Mouse (Mus musculus) forebrain, embryonic 10.5 days (tissue): ENCODE results near the gene Ncor1. TPM values are rescaled to one million over a fixed set of nuclear protein-coding genes. Genes with fewer than 3 reads are reported as not detected.
"Not testable (repeated sequence)": the region's sequence is repeated elsewhere in the genome, so short reads cannot be mapped to it uniquely, and the experiment has no call there.

Source experiments
- DNase-seq: peaks from one replicate; pipeline ENCODE4 v3.0.0-alpha.2; 2017; ENCODE audit warnings: low spot score; ENCODE audit errors: extremely low spot score
- H3K27ac ChIP-seq: fragments of 300-500 bp; sonication (generic); 2 replicates; pipeline ENCODE4 v1.5.1; 2016; ENCODE audit warnings: mild to moderate bottlenecking
- H3K27me3 ChIP-seq: fragments of 300-500 bp; sonication (generic); 2 replicates; pipeline ENCODE4 v1.6.1; 2016; ENCODE audit warnings: mild to moderate bottlenecking; ENCODE audit not compliant: poor library complexity, severe bottlenecking
- H3K36me3 ChIP-seq: fragments of 300-500 bp; sonication (generic); replicated peaks from 2 replicates; pipeline ENCODE4 v1.6.1; 2016; ENCODE audit warnings: mild to moderate bottlenecking, moderate library complexity
- H3K4me1 ChIP-seq: fragments of 300-500 bp; sonication (generic); 2 replicates; pipeline ENCODE4 v1.6.1; 2016
- H3K4me3 ChIP-seq: fragments of 300-500 bp; sonication (generic); 2 replicates; pipeline ENCODE4 v1.5.1; 2016; ENCODE audit warnings: mild to moderate bottlenecking, moderate library complexity
- H3K9me3 ChIP-seq: fragments of 300-500 bp; sonication (generic); 2 replicates; pipeline ENCODE4 v1.6.1; 2016; ENCODE audit warnings: mild to moderate bottlenecking, moderate library complexity
- WGBS: fragments of 180-500 bp; shearing (Covaris S2); methylation state at CpG from one replicate; pipeline ENCODE4 v1.1.7; 2016; 5-methylcytosine and 5-hydroxymethylcytosine counted together
- polyA plus RNA-seq: library from polyadenylated mRNA; unstranded; fragments of >200 nt; fragmentation: Nextera tagmentation; extraction: Ambion mirVana; gene quantifications from 2 replicates; pipeline ENCODE4 v1.2.1, GENCODE M21; 2016

The Ncor1 gene
- polyA plus RNA-seq, 1 experiment from 2014 or later: 130 TPM

- no peak for DNase-seq
- Histone ChIP-seq H3K4me1 (no peaks in the 10 kb centered on the region), H3K9me3 (no peaks in the 10 kb centered on the region), H3K4me3 (no peak overlapping the region), H3K36me3 (peaks cover 99% of the 10 kb centered on the region), H3K27ac (no peak overlapping the region), H3K27me3 (no peaks in the 10 kb centered on the region)
- 96% methylated on average over 3 of the region's 3 CpGs for WGBS
Observed at GRCm38 (mm10) chr11:62320097-62320496, 138.2 kb downstream of the Ncor1 start.

- 89% methylated on average over 11 of the region's 11 CpGs for WGBS
- no peak for DNase-seq
- no peaks in the 10 kb centered on the region for H3K27me3 ChIP-seq
- H3K36me3 ChIP-seq: peaks cover 99% of the 10 kb centered on the region
- no peaks in the 10 kb centered on the region for H3K4me1 ChIP-seq
- no peaks in the 10 kb centered on the region for H3K9me3 ChIP-seq
- H3K4me3 ChIP-seq: no peak overlapping the region
- H3K27ac ChIP-seq: no peak overlapping the region
Observed at GRCm38 (mm10) chr11:62317746-62318145, 140.6 kb downstream of the Ncor1 start.

GRCm38 (mm10) chr11:62314984-62315383 is 143.4 kb downstream of the Ncor1 start:
- H3K9me3 ChIP-seq: no peaks in the 10 kb centered on the region
- no peak overlapping the region for H3K27ac ChIP-seq
- WGBS: 95% methylated on average over 5 of the region's 5 CpGs
- peaks cover 93% of the 10 kb centered on the region for H3K36me3 ChIP-seq
- no peaks in the 10 kb centered on the region for H3K27me3 ChIP-seq
- no peak overlapping the region for H3K4me3 ChIP-seq
- H3K4me1 ChIP-seq: no peaks in the 10 kb centered on the region
- DNase-seq: no peak

- Histone ChIP-seq H3K27me3 (no peaks in the 10 kb centered on the region), H3K4me3 (no peak overlapping the region), H3K36me3 (peaks cover 72% of the 10 kb centered on the region), H3K9me3 (no peaks in the 10 kb centered on the region), H3K4me1 (no peaks in the 10 kb centered on the region), H3K27ac (no peak overlapping the region)
- no peak for DNase-seq
- WGBS: 93% methylated on average over 2 of the region's 2 CpGs
Observed at GRCm38 (mm10) chr11:62309296-62309695, 149.0 kb downstream of the Ncor1 start.

GRCm38 (mm10) chr11:62305866-62306265 is 152.5 kb downstream of the Ncor1 start:
- H3K36me3 ChIP-seq: peaks cover 44% of the 10 kb centered on the region
- 97% methylated on average over 2 of the region's 2 CpGs for WGBS
- H3K4me3 ChIP-seq: no peak overlapping the region
- no peaks in the 10 kb centered on the region for H3K27me3 ChIP-seq
- peaks cover 5% of the 10 kb centered on the region; the same call in 1 of the 2 replicates for H3K4me1 ChIP-seq
- no peaks in the 10 kb centered on the region for H3K9me3 ChIP-seq
- no peak for DNase-seq
- no peak overlapping the region for H3K27ac ChIP-seq

DNA sequence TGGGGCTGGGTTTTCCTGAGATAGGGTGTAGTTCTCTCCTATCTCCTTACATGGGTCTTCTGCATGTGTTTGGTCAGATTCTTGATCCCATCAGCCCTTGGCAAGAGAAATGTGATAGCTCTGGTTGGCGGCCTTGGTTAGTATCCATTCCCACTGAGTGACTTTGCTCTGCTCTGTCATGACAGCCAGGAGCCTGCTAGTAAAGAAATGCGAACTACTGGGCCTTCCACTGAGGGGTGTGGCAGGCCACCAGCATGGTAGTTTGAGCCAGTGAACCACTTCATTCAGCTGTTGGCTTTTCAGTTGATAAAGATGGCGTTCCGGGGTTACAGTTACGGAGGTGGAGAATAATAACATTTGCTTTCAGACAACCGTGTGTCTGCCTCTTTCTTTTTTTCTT is 159.5 kb downstream of the Ncor1 start:
- 89% methylated on average over 6 of the region's 6 CpGs for WGBS
- H3K36me3 ChIP-seq: peaks cover 23% of the 10 kb centered on the region
- no peak overlapping the region for H3K4me3 ChIP-seq
- DNase-seq: no peak
- no peaks in the 10 kb centered on the region for H3K9me3 ChIP-seq
- no peak overlapping the region for H3K27ac ChIP-seq
- H3K4me1 ChIP-seq: peaks cover 5% of the 10 kb centered on the region; the same call in 1 of the 2 replicates
- H3K27me3 ChIP-seq: no peaks in the 10 kb centered on the region

DNA sequence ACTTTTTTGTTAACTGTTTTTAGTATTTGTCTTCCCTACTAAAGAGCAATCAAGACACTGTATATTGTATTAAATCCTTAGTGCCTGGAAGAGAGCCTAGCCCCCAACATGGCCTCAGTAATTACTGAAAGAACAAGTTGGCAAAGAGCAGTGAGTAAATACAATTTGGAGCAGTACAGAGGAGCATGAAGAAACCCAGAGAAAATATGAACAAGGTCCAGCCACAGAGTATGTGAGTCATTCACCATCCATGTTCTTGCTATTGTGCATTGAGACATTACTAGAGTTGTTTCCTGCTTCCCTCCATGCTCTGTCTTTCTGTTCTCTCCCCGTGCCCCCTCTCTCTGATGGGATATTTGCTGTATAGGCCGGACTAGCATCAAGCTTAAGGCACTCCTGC is 164.2 kb downstream of the Ncor1 start:
- H3K36me3 ChIP-seq: peaks cover 45% of the 10 kb centered on the region
- 91% methylated on average over 2 of the region's 2 CpGs for WGBS
- DNase-seq: no peak

DNA sequence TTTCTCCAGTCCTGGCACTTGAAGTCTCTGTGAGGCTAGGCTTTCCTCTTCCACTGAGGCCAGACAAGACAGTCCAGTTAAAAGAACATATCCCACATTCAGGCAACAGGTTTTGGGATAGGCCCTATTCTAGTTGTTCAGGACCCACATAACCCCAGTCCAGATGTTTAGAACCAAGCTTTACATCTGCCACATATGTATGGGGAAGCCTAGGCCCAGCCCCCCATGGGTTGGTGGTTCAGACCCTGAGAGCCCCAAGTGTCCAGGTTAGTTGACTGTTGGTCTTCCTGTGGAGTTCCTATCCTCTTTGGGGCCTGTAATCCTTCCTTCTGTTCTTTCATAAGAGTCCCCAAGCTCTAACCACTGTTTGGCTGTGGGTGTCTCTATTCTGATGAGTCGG is 170.6 kb downstream of the Ncor1 start:
- 100% methylated on average over 1 of the region's 1 CpGs for WGBS
- H3K27ac ChIP-seq: no peak overlapping the region

More for the DNA sequence above, 164.2 kb downstream of the Ncor1 start:
- Histone ChIP-seq H3K27me3 (no peaks in the 10 kb centered on the region), H3K27ac (no peak overlapping the region), H3K4me1 (no peaks in the 10 kb centered on the region), H3K9me3 (no peaks in the 10 kb centered on the region), H3K4me3 (no peak overlapping the region)

DNA sequence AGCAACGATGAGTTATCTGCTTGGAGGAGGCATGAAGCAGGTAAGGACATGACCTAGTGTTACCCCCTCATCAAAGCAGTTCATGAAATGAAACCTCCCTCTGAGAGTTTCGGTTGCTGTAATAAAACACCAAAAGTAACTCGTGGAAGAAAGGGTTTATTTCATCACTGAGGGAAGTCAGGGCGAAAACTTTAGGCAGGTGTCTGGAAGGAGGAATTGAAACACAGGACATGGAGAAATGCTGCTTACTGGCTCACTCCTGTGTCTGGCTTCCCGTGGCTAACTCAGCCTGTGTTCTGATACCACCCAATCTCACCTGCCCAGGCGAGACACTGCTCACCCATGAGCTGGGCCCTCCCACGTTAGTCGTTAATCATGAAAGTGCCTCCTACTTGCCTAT is 173.3 kb downstream of the Ncor1 start:
- Histone ChIP-seq H3K4me1 (peaks cover 15% of the 10 kb centered on the region), H3K4me3 (no peak overlapping the region), H3K9me3 (no peaks in the 10 kb centered on the region), H3K36me3 (peaks cover 60% of the 10 kb centered on the region), H3K27ac (no peak overlapping the region), H3K27me3 (no peaks in the 10 kb centered on the region)
- no peak for DNase-seq
- 88% methylated on average over 8 of the region's 8 CpGs for WGBS

More for the DNA sequence above, 170.6 kb downstream of the Ncor1 start:
- H3K27me3 ChIP-seq: no peaks in the 10 kb centered on the region
- no peaks in the 10 kb centered on the region for H3K9me3 ChIP-seq
- H3K4me1 ChIP-seq: no peaks in the 10 kb centered on the region
- peaks cover 71% of the 10 kb centered on the region for H3K36me3 ChIP-seq
- no peak for DNase-seq
- no peak overlapping the region for H3K4me3 ChIP-seq

GRCm38 (mm10) chr11:62284020-62284419 is 174.3 kb downstream of the Ncor1 start:
- DNase-seq, H3K27me3 ChIP-seq, H3K9me3 ChIP-seq, H3K4me3 ChIP-seq, H3K27ac ChIP-seq: not testable (repeated sequence)
- peaks cover 52% of the 10 kb centered on the region for H3K36me3 ChIP-seq
- whole genome bisulfite sequencing: 88% methylated on average over 3 of the region's 3 CpGs
- peaks cover 16% of the 10 kb centered on the region for H3K4me1 ChIP-seq

GRCm38 (mm10) chr11:62281601-62281997 is 176.7 kb downstream of the Ncor1 start:
- H3K4me3 ChIP-seq: peak overlapping the region; percentile 92
- DNase-seq: no peak
- under 1% methylated on average over 55 of the region's 57 CpGs for WGBS
- H3K9me3 ChIP-seq: no peaks in the 10 kb centered on the region
- no peaks in the 10 kb centered on the region for H3K27me3 ChIP-seq
- peak overlapping the region; percentile 91 for H3K27ac ChIP-seq
- H3K4me1 ChIP-seq: peaks cover 16% of the 10 kb centered on the region
- peaks cover 32% of the 10 kb centered on the region for H3K36me3 ChIP-seq

DNA sequence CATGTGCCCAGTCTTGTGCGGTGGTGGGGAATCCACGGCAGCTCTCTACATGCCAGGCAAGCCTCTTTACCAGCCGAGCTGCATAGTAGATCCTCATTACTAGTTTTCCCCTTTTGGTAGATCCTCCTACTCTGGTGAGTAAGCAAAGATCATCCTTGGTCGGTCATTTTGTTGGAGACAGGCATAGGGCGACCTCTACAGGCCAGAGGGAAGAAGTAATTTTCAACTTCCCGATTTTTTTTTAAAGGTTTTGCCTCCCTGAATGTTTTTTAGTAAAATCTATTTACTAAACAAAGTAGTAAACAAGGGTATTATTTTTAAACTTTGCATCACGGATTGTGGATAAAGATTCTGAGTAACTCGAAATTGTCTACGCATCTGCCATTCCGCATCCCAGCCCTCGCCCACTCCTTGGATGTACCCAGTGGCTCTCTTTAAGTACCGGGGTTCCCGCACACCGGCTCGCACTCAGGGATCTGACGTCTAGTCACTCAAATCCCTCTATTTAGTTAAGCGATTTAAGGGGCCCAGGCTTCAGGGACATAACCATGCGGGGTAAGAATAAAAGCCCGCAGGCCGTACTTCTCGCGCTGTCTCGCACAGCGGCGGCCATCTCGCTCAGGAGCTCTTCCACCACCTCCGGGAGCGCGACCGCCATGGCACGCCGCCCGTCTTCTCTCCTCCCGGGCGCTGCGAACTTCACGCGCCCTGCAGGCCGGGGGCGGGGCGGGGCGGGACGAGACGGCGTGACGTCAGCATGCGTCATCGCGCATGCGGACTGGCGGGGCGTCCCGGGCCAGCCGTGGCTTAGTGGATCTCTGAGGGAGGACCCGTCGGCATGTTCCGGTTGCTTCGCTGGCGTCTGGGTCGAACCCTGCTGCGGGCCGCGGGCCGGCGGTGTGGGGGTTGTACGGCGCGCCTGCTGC is 177.4 kb downstream of the Ncor1 start, which contains the start of the genes Zswim7 and Ttc19:
Gene Zswim7 (minus strand): TSS at position 701 of the 926 bp plus-strand sequence.
Gene Ttc19 (plus strand): TSS at position 799 of the 926 bp plus-strand sequence.
- Histone ChIP-seq H3K9me3 (no peaks in the 10 kb centered on the region), H3K36me3 (peaks cover 25% of the 10 kb centered on the region), H3K4me3 (peak within 1 kb of the TSS; percentile 92), H3K27ac (peak within 1 kb of the TSS; percentile 91), H3K27me3 (no peaks in the 10 kb centered on the region), H3K4me1 (peaks cover 16% of the 10 kb centered on the region)
- peak; percentile 92 for DNase-seq
- WGBS: under 1% methylated on average over 68 of the region's 68 CpGs

GRCm38 (mm10) chr11:62278027-62278426 is 180.3 kb downstream of the Ncor1 start:
- H3K27ac ChIP-seq: no peak overlapping the region
- H3K36me3 ChIP-seq: peaks cover 1% of the 10 kb centered on the region
- no peaks in the 10 kb centered on the region for H3K27me3 ChIP-seq
- H3K4me3 ChIP-seq: no peak overlapping the region
- DNase-seq: peak; percentile 73
- no peaks in the 10 kb centered on the region for H3K9me3 ChIP-seq
- peaks cover 16% of the 10 kb centered on the region for H3K4me1 ChIP-seq
- WGBS: 30% methylated on average over 5 of the region's 5 CpGs
